Mouse (Mus musculus) G1E (cell line): ENCODE results near the gene Prrg4.

ENCODE experiments used
- CTCF ChIP-seq: IDR thresholded peaks from 2 replicates; pipeline ENCODE4 v1.5.1; 2012; ENCODE audit warnings: low read depth, low read length, inconsistent platforms, mixed read lengths
- GATA1 ChIP-seq: IDR thresholded peaks from 2 replicates; pipeline ENCODE4 v1.6.1; 2012; ENCODE audit warnings: borderline replicate concordance, low read length, inconsistent platforms, mixed read lengths
- GATA2 ChIP-seq: IDR thresholded peaks from 2 replicates; pipeline ENCODE4 v1.6.1; 2012; ENCODE audit warnings: low read depth, low read length, inconsistent platforms, borderline replicate concordance
- POLR2AphosphoS5 ChIP-seq: IDR thresholded peaks from 2 replicates; pipeline ENCODE4 v1.6.1; 2012; ENCODE audit warnings: low read depth, low read length, inconsistent platforms; ENCODE audit not compliant: insufficient replicate concordance
- TAL1 ChIP-seq: conservative IDR thresholded peaks from 2 replicates; pipeline ENCODE4 v1.6.1; 2012; ENCODE audit warnings: low read depth, low read length, inconsistent platforms, mixed read lengths

DNA sequence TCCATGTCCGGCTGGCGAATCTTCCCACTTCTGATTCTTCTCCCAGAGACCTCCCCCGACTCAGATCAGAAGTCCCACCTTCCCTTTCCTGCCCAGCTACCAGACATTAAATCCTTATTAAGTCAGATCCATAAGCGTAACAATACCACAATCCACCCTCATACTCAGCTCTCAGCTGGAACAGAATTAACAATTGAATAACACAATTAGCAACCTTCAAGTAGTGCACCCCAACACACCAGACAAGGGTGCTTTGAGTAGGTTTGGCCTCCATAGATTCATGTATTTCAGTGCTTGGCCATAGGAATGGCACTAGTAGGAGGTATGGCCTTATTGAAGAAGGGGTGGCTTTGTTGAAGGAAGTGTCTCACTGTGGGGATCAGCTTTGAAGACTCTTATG is 23.5 kb downstream of the Prrg4 start:
- TF ChIP-seq CTCF (no peak), TAL1 (no peak), GATA2 (no peak), GATA1 (no peak), POLR2AphosphoS5 (no peak)
